8 mouse cellular contexts compared by ENCODE assay signal in genomic region chr2:132701451-132701886, GRCm38 (mm10). TPM values are rescaled to one million over a fixed set of nuclear protein-coding genes. Genes with fewer than 3 reads are reported as not detected.
DNase-seq lines count a peak whose midpoint lies in the region; ATAC-seq and TF ChIP-seq lines count a peak whose summit lies in the region.

No protein-coding gene starts in this region.

- H3K9me3 ChIP-seq in kidney, embryonic 16.5 days (ENCODE audit: low read length) = no peaks in the 10 kb centered on the region
- H3K9me3 ChIP-seq in liver, embryonic 12.5 days (replicated peaks) = no peaks in the 10 kb centered on the region

- no peak overlapping the region for H3K4me3 ChIP-seq in heart, adult 2 months
- no peak overlapping the region for H3K4me3 ChIP-seq in kidney, embryonic 16.5 days (ENCODE audit: low read length)
- H3K4me3 ChIP-seq in liver, embryonic 12.5 days = no peak overlapping the region

- peak; percentile 75 for DNase-seq in adrenal gland, adult 2 months
- DNase-seq in embryo, embryonic 11 days = peak; percentile 70
- peak; percentile 71 to 83 for DNase-seq in heart, adult 2 months
- peak; percentile 57 to 76 for DNase-seq in natural killer cell, adult 2 months (ENCODE audit: low spot score in 2 of 2)
- peak; percentile 19 to 34 for DNase-seq in thymus, adult 18-20 months

- H3K4me2 ChIP-seq in kidney, embryonic 16.5 days (replicated peaks; ENCODE audit: low read depth, low read length) = no peak overlapping the region
- H3K4me2 ChIP-seq in liver, embryonic 12.5 days = no peak overlapping the region

- 11% methylated on average over 7 of the region's 7 CpGs for WGBS in heart, adult 2 months
- WGBS in kidney, embryonic 16.5 days = 16% methylated on average over 7 of the region's 7 CpGs
- WGBS in liver, embryonic 12.5 days (ENCODE audit: insufficient replicate concordance) = 17% methylated on average over 7 of the region's 7 CpGs

- TF ChIP-seq CTCF in heart, adult 2 months (IDR thresholded peaks at IDR 0.05) = peak; percentile 87

- peaks cover 13% of the 10 kb centered on the region for H3K4me1 ChIP-seq in heart, adult 2 months (ENCODE audit: control insufficient read depth, insufficient read depth, low read length)
- H3K4me1 ChIP-seq in kidney, embryonic 16.5 days (ENCODE audit: insufficient read depth, low read length) = no peaks in the 10 kb centered on the region
- H3K4me1 ChIP-seq in liver, embryonic 12.5 days = peaks cover 37% of the 10 kb centered on the region

- peak; percentile 81; the same call in 1 of the 2 replicates for TF ChIP-seq EP300 in heart, adult 2 months (IDR thresholded peaks at IDR 0.05; ENCODE audit: insufficient read depth, low read depth, low read length)

- H3K27ac ChIP-seq in heart, adult 2 months = peak overlapping the region; percentile 37
- H3K27ac ChIP-seq in kidney, embryonic 16.5 days (ENCODE audit: low read length) = no peak overlapping the region
- H3K27ac ChIP-seq in liver, embryonic 12.5 days = no peak overlapping the region

- H3K36me3 ChIP-seq in heart, adult 2 months (ENCODE audit: control insufficient read depth, insufficient read depth, low read length) = peaks cover 7% of the 10 kb centered on the region; the same call in 1 of the 2 replicates
- H3K36me3 ChIP-seq in kidney, embryonic 16.5 days (ENCODE audit: insufficient read depth, low read length) = no peaks in the 10 kb centered on the region
- H3K36me3 ChIP-seq in liver, embryonic 12.5 days = no peaks in the 10 kb centered on the region

- peaks cover 1% of the 10 kb centered on the region; the same call in 1 of the 2 replicates for H3K79me2 ChIP-seq in heart, adult 2 months (replicated peaks; ENCODE audit: control insufficient read depth, insufficient read depth, low read length)

- H3K9ac ChIP-seq in heart, adult 2 months (ENCODE audit: low read depth, low read length) = no peak overlapping the region
- no peak overlapping the region for H3K9ac ChIP-seq in kidney, embryonic 16.5 days (replicated peaks; ENCODE audit: low read length)
- no peak overlapping the region for H3K9ac ChIP-seq in liver, embryonic 12.5 days

- intact Hi-C loops in heart, adult 2 months (cut with DNase I) = loop anchor here (1.0 to 10.0 kb wide), 2 partner anchors 185 to 203 kb away; no protein-coding TSS in a partner anchor

- no peak for TF ChIP-seq POLR2A in heart, adult 2 months (IDR thresholded peaks at IDR 0.05; ENCODE audit: insufficient read depth, low read depth, low read length)

- peak; percentile 79 for ATAC-seq in CD4-positive, CD25-positive, alpha-beta regulatory T cell, adult 4 months
- peak; percentile 66; the same call in 1 of the 2 replicates for ATAC-seq in kidney, embryonic 16.5 days (ENCODE audit: low FRiP score, low TSS enrichment)
- ATAC-seq in liver, embryonic 12.5 days = peak; percentile 56

- no peaks in the 10 kb centered on the region for H3K27me3 ChIP-seq in heart, adult 2 months (ENCODE audit: control insufficient read depth, insufficient read depth, low read length)
- no peaks in the 10 kb centered on the region for H3K27me3 ChIP-seq in kidney, embryonic 16.5 days (ENCODE audit: insufficient read depth, low read length)
- no peaks in the 10 kb centered on the region; the same call in 1 of the 2 replicates for H3K27me3 ChIP-seq in liver, embryonic 12.5 days (replicated peaks)

RNA-seq across cellular contexts. Expression of gene Shld1, which starts 14.7 kb away (rescaled TPM):
- 10 to 100 TPM; 36.6 to 38.3 TPM for polyA plus RNA-seq in CD4-positive, CD25-positive, alpha-beta regulatory T cell, adult 4 months (2017; shearing (Covaris generic))
- total RNA-seq in adrenal gland, adult 2 months (2021) = 1 to 10 TPM; 6.6 to 8.0 TPM
- polyA plus RNA-seq in adrenal gland, adult 2 months (2012; rRNA removed) = 10.1 and 10.3 TPM in 2 replicates
- 10 to 100 TPM; 34.8 to 57.6 TPM for total RNA-seq in heart, adult 2 months (2021)
- 37.8 and 50.5 TPM in 2 replicates for polyA plus RNA-seq in heart, adult 2 months (2012; rRNA removed)
- 13.0 and 14.5 TPM in 2 replicates for polyA plus RNA-seq in kidney, embryonic 16.5 days (2015; fragmentation: Nextera tagmentation; extraction: Ambion mirVana)
- 9.5 and 11.6 TPM in 2 replicates for polyA plus RNA-seq in liver, embryonic 12.5 days (2016; fragmentation: Nextera tagmentation; extraction: Ambion mirVana)

Comparison
In these comparisons a context has a peak if more than half of its experiments do, and no peak if none do; other contexts are left out.
1. DNase-seq: peak in every context shown above with its lines; median percentile 77 in heart, adult 2 months; 75 in adrenal gland, adult 2 months; 70 in embryo, embryonic 11 days; 66 in natural killer cell, adult 2 months; 26 in thymus, adult 18-20 months.